Mouse (Mus musculus) frontal cortex, adult (tissue): ENCODE data around the gene Dmbx1.

Experiments
- ATAC-seq: cut with Nextera tagmentation; 2 replicates; pipeline ENCODE4 v1.9.2; 2017; ENCODE audit warnings: mild to moderate bottlenecking, moderate library complexity, mixed read lengths; ENCODE audit not compliant: low TSS enrichment

Gene Dmbx1

DNA sequence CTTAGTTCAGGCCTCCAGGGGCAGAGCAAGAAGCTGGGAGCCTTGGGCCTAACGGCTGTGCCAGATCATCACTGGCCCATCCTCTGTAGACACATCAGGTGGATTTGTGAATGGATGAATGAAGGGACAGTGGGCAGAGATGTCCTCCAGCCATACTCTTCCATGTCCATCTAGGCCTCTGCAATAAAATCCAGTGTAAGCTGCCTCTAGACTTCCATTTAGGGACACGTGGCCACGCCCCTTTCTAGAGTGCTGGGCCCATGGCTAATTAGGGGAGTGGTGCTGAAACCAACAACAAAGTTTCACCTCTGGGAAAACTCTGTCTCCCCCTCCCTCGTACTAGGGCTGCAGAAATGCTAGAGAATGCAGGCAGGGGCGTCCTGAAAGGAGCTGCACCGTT lies 49.7 kb downstream of the Dmbx1 start:
- ATAC-seq = no peak

- no peak for ATAC-seq
These were observed 52.9 kb downstream of the Dmbx1 start for GRCm38 (mm10) chr4:115886875-115887274.

GRCm38 (mm10) chr4:115885846-115886245 lies 53.9 kb downstream of the Dmbx1 start:
- ATAC-seq = peak; percentile 59; the same call in 1 of the 2 replicates

GRCm38 (mm10) chr4:115884022-115884421 lies 55.7 kb downstream of the Dmbx1 start, which contains the start of gene Kncn:
Kncn (plus strand) TSS chr4:115884400.
- ATAC-seq = no peak

DNA sequence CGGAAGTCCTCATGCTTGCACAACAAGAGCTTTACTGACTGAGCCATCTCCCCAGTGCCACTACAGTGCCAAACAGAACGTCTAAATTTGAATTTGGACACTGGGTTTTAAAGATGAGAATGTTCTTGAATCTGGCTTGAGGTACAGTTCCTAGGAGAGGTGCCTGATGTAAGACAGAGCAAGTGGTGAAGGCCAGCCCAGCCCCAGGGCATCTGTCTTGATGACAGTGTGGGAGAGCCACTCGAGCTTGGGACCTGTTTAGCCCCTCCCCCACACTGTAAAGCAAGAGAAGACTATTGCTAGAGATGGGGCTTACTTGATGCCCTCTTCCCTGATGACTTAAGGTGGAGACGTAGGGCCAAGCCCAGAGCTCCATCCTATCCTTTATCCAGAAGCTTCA lies 57.5 kb downstream of the Dmbx1 start:
- ATAC-seq = no peak

GRCm38 (mm10) chr4:115881183-115881582 lies 58.5 kb downstream of the Dmbx1 start:
- no peak for ATAC-seq

DNA sequence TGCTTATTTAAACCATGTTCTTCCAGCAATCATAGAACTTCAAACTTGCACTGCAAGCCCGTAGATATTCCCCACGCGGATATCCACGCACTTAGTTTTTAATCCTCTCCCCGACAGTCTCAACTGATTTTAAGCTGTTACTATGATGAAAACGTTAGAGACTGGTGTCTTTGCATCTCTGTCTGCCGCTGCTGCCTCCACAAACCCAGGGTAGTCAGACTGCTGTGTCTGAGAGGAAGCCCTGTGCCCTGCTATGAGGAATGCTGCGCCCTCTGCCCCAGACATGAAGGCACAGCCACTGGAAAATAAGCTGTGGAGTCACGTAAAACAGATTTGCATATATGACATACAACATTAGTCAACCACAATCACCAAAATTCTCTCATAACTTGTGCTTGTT lies 60.9 kb downstream of the Dmbx1 start:
- ATAC-seq = no peak

DNA sequence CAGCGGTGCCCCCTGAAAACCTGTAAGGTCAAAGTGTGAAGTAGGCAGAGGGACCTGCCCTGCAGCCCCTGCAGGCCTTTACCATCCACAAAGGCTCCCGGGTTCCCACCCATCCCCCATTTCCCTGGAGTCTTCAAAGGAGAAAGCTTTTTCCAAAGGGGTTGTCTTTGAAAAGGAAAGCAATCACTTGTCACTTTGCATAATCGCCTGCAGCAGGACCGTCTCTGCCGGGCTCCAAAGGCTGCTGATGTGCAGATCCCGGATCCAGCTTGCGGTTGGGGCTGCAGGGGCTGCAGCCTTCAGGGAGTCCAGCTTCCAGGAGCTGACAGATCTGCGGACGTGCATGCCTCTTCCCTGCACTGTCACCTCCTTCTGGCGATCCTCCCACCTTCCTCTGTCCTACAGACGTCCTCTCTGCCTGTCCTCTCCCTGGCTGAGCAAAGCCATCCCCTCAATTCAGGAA lies 61.5 kb downstream of the Dmbx1 start:
- ATAC-seq = peak; percentile 55; the same call in 1 of the 2 replicates

DNA sequence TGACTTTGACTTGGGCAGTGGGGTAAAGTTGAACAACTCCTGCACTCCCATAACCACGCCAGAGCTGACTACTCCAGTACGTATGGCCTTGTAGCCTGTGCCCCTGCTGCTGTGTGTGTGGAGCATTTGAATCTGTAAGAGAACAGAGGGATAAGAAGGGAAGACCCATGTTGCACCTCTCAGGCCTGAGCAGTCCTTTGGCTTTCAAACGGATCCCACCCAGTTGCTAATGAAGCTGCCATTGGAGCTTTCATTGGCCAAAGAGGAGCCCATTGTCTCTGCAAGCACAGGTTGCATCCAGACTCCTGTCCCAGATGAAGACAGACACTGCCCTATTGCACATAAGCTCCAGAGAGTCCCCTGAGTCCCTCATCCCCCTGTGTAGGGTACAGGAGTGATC lies 66.5 kb downstream of the Dmbx1 start:
- no peak for ATAC-seq

DNA sequence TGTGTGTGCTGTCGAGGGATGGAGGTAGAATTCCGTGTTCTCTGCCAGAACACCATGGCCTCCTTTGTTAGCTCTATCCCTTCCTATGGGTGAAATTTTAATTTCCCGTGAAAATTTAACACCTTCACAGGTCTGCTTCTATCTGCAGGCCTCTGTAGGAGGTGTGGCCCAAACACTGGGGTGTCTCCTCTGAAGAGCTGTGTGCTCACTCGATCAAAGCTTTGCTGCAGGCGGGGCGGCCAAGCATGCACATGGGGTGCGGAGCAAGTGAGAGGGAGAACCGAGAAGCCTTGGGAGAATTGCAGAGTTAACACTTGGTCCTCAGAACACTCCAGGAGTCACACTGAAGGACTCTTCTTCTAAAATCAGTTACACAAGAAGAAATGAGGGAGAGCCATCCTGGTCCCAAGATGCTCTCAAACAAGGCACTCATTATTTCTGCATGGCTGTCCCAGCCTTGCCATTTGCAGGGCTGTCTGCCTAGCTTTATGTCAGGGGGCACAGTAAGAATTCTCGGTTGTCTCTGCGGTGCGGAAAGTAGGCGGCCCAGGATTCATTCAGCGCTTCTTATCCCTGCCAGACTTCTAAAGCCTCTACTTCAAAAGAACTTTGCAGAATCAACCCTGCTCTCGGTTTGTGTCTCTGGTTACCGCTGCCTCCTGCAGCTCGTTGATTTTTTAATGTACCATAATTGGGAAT lies 70.1 kb downstream of the Dmbx1 start:
- ATAC-seq = peak; percentile 95
